Mouse (Mus musculus): ENCODE results near the gene Pate1.

The Pate1 gene

DNA sequence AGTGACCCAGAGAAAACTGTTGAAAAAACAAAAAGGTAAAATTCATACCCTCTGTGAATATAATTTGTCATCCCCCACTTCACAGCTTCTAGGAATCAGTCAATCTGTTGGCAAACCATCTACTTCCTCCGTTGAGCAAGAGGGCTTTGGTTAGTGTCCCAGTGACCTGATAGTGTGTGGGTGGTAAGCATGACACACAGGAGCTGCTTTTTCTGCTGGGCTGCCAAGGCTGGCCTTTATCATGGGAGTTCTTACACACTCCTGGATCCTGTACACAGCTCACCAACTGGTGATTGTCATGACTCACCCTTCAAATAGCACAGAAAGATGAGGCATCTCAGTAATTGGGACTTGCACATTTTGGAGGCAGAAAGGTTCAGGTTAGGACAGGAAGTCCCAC lies at the start of gene Pate1:
Pate1 (minus strand) TSS at position 378 of the 400 bp plus-strand sequence.
- in situ Hi-C loops (cut with MboI; ENCODE audit: unreplicated experiment in 2 of 2), result no loop called here

- in situ Hi-C loops (cut with MboI; ENCODE audit: unreplicated experiment in 2 of 2), result no loop called here
Measured at GRCm38 (mm10) chr9:35707265-35707664, 20.1 kb upstream of the Pate1 start.

DNA sequence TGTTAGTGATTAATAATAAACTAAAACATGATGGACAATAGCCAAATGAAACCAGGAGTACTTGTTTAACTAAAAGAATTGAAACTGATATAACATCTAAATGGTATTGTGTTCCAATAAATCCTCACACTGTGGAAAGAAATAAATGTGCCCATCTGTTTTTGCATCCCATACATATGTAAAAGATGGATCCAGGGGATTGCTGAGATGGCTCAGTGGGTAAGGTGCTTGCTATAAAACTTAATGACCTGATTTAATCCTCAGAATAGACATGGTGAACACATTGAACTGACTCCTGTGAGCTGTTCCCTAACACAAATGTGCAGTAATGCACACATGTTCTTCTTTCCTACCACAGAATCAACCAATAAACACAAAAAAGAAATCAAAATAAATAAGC lies 4.7 kb upstream of the Pate1 start:
- in situ Hi-C loops (cut with MboI; ENCODE audit: unreplicated experiment in 2 of 2), result no loop called here

DNA sequence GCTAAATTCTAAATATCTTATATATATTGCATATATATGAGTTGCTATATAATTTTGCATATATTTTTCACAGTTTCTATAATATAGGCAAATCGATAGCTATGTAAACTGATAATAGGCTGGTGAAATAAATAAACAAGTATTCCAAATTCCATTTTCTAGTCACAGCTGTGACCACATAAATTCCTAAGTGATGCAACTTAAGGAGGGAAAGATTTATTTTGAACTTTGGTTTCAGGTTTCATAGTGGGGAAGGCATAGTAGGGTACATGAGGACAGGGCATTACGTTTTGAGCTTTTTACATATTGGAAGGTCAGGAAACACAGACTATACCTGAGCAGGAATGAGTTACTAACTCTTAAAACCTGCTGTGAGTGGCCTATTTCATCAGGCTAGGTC lies 13.6 kb downstream of the Pate1 start:
- in situ Hi-C loops (cut with MboI; ENCODE audit: unreplicated experiment in 2 of 2), result no loop called here

DNA sequence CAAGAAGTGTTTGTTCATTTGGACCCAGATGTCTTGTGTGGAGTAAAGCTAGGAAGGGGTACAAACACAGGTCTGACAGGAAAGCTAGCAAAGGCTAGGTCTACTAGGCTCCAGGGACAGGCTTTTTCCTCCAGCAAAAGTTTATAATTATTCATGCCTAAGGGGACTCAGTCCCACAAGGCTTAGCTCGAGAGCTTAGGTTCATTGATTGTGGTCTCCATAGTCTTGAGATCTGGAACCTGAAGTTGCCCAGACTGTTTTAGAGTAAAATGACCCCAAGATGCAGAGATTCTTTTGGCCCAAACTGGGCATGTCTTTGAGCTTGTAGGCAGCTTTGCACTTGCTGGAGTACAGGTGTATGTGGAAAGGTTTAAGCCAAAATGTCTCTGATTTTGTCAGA lies 39.1 kb downstream of the Pate1 start, which contains the start of gene Pate3:
Pate3 (minus strand) TSS at position 101 of the 400 bp plus-strand sequence.
- in situ Hi-C loops (cut with MboI; ENCODE audit: unreplicated experiment in 2 of 2), result no loop called here
